Mouse (Mus musculus): ENCODE measurements around the gene Mterf1b. TPM values are rescaled to one million over a fixed set of nuclear protein-coding genes. Genes with fewer than 3 reads are reported as not detected.
"Not testable (repeated sequence)": the region's sequence is repeated elsewhere in the genome, so short reads cannot be mapped to it uniquely, and the experiment has no call there.

Gene Mterf1b
- 2.9 and 3.8 TPM in 2 replicates for polyA plus RNA-seq (2014; fragmentation: Nextera tagmentation; extraction: Ambion mirVana)

- H3K27me3 ChIP-seq (ENCODE audit: control insufficient read depth, insufficient read depth, low read length); H3K36me3 ChIP-seq (ENCODE audit: control insufficient read depth, insufficient read depth, low read length); H3K4me1 ChIP-seq (ENCODE audit: control insufficient read depth, insufficient read depth, low read length); H3K9me3 ChIP-seq (ENCODE audit: control insufficient read depth, low read length); H3K27ac ChIP-seq (ENCODE audit: low read depth, low read length): not testable (repeated sequence)
- peak within 1 kb of the TSS; percentile 22 for H3K4me3 ChIP-seq (ENCODE audit: low read depth, low read length)
- H3K9ac ChIP-seq (ENCODE audit: low read length), result peak within 1 kb of the TSS; percentile 36; the same call in 1 of the 2 replicates
- WGBS, result 64% methylated on average over 11 of the region's 37 CpGs
- H3K4me2 ChIP-seq, result peak within 1 kb of the TSS; percentile 52
- ATAC-seq (ENCODE audit: low FRiP score), result peak; percentile 99
- DNase-seq (ENCODE audit: low spot score, missing footprints), result peak; percentile 87
Measured at GRCm38 (mm10) chr5:4191671-4192480, at the start of gene Mterf1b. TSS of gene Mterf1b (plus strand) at chr5:4192367.

- not testable (repeated sequence) for ATAC-seq (ENCODE audit: low FRiP score); H3K9me3 ChIP-seq (ENCODE audit: control insufficient read depth, low read length); H3K36me3 ChIP-seq (ENCODE audit: control insufficient read depth, insufficient read depth, low read length); H3K4me2 ChIP-seq; H3K9ac ChIP-seq (ENCODE audit: low read length); H3K27ac ChIP-seq (ENCODE audit: low read depth, low read length); H3K4me1 ChIP-seq (ENCODE audit: control insufficient read depth, insufficient read depth, low read length); H3K27me3 ChIP-seq (ENCODE audit: control insufficient read depth, insufficient read depth, low read length); H3K4me3 ChIP-seq (ENCODE audit: low read depth, low read length); DNase-seq (ENCODE audit: low spot score, missing footprints)
- WGBS, result 85% methylated on average over 4 of the region's 5 CpGs
Measured at GRCm38 (mm10) chr5:4159418-4160071, 32.6 kb upstream of the Mterf1b start.

DNA sequence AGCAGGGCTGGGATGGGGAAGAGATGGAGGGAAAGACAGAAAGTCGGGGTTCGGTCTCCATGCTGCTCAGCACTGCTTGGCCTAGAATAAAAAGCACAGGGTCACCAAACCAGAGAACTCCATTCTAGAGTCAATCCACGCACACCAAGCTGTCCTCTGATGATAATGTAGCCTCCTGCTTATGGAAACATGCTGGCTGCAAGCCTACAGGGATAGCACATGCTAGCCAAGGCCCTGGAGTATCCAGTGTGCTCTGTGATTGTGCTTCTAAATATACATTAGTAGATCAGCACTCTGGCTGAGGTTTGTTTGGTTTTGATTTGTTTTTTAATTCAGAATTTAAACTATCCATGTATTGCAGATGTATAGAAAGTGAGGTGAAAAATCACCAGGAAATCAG, 30.6 kb upstream of the Mterf1b start:
- ATAC-seq (ENCODE audit: low FRiP score), result no peak
- DNase-seq (ENCODE audit: low spot score, missing footprints), result no peak
- Histone ChIP-seq H3K4me3 (ENCODE audit: low read depth, low read length) (no peak overlapping the region), H3K9ac (ENCODE audit: low read length) (no peak overlapping the region), H3K4me1 (ENCODE audit: control insufficient read depth, insufficient read depth, low read length) (no peaks in the 10 kb centered on the region), H3K27ac (ENCODE audit: low read depth, low read length) (no peak overlapping the region), H3K36me3 (ENCODE audit: control insufficient read depth, insufficient read depth, low read length) (no peaks in the 10 kb centered on the region), H3K9me3 (ENCODE audit: control insufficient read depth, low read length) (no peaks in the 10 kb centered on the region), H3K4me2 (no peak overlapping the region), H3K27me3 (ENCODE audit: control insufficient read depth, insufficient read depth, low read length) (no peaks in the 10 kb centered on the region)
- WGBS, result 83% methylated on average over 3 of the region's 3 CpGs

DNA sequence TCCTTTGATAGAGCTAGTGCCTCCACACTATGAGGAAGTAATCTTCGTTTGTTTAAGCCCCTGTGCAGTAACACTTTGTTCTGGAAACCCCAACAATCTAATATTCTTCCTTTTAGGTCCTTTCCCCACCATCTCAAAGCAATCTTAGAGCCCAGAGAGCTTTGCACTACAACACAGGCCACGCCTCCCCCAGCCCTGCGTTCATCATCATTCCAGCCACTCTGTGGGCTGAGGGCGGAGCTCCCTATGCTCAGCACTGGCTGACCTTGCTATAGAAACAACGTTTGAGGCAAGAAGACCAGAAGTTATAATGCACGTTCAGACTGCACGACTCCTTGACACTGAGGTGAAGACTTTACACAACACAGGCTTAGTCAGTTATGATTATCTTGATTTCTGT, 29.7 kb upstream of the Mterf1b start:
- no peaks in the 10 kb centered on the region for H3K9me3 ChIP-seq (ENCODE audit: control insufficient read depth, low read length)
- no peak overlapping the region for H3K4me2 ChIP-seq
- no peak overlapping the region for H3K4me3 ChIP-seq (ENCODE audit: low read depth, low read length)
- ATAC-seq (ENCODE audit: low FRiP score), result no peak
- H3K27ac ChIP-seq (ENCODE audit: low read depth, low read length), result no peak overlapping the region
- no peaks in the 10 kb centered on the region for H3K4me1 ChIP-seq (ENCODE audit: control insufficient read depth, insufficient read depth, low read length)
- no peaks in the 10 kb centered on the region for H3K36me3 ChIP-seq (ENCODE audit: control insufficient read depth, insufficient read depth, low read length)
- H3K27me3 ChIP-seq (ENCODE audit: control insufficient read depth, insufficient read depth, low read length), result no peaks in the 10 kb centered on the region
- 65% methylated on average over 7 of the region's 7 CpGs for WGBS
- no peak for DNase-seq (ENCODE audit: low spot score, missing footprints)
- no peak overlapping the region for H3K9ac ChIP-seq (ENCODE audit: low read length)

GRCm38 (mm10) chr5:4167813-4168529, 24.2 kb upstream of the Mterf1b start:
- 76% methylated on average over 6 of the region's 6 CpGs for WGBS
- not testable (repeated sequence) for H3K4me1 ChIP-seq (ENCODE audit: control insufficient read depth, insufficient read depth, low read length); H3K9ac ChIP-seq (ENCODE audit: low read length); ATAC-seq (ENCODE audit: low FRiP score); H3K9me3 ChIP-seq (ENCODE audit: control insufficient read depth, low read length); H3K27me3 ChIP-seq (ENCODE audit: control insufficient read depth, insufficient read depth, low read length); H3K4me2 ChIP-seq; DNase-seq (ENCODE audit: low spot score, missing footprints); H3K36me3 ChIP-seq (ENCODE audit: control insufficient read depth, insufficient read depth, low read length); H3K4me3 ChIP-seq (ENCODE audit: low read depth, low read length); H3K27ac ChIP-seq (ENCODE audit: low read depth, low read length)

DNA sequence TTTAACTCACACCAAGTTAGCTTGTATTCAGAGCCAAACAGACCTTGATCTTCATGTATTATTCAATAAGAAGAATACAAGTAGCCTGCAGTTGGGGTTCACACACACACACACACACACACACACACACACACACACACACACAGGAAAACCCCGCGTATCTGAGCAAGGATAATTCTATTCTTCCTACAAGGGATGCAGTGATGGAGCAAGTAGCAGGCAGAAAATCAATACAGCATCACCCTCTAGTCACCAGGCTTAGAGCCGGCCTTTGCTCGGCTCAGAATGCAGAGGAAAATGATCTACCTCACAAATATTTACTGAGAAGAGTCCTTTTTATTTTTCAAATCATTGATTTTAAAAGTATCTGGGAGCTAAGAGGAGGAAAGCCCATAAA, 23.6 kb upstream of the Mterf1b start:
- not testable (repeated sequence) for H3K27ac ChIP-seq (ENCODE audit: low read depth, low read length); H3K4me1 ChIP-seq (ENCODE audit: control insufficient read depth, insufficient read depth, low read length); H3K9me3 ChIP-seq (ENCODE audit: control insufficient read depth, low read length); H3K36me3 ChIP-seq (ENCODE audit: control insufficient read depth, insufficient read depth, low read length); H3K27me3 ChIP-seq (ENCODE audit: control insufficient read depth, insufficient read depth, low read length); H3K4me2 ChIP-seq; DNase-seq (ENCODE audit: low spot score, missing footprints); H3K9ac ChIP-seq (ENCODE audit: low read length); H3K4me3 ChIP-seq (ENCODE audit: low read depth, low read length)
- WGBS, result 69% methylated on average over 4 of the region's 4 CpGs
- 0 out of 2 replicates have a peak, but pooled peaks have one; percentile 24 for ATAC-seq (ENCODE audit: low FRiP score)

DNA sequence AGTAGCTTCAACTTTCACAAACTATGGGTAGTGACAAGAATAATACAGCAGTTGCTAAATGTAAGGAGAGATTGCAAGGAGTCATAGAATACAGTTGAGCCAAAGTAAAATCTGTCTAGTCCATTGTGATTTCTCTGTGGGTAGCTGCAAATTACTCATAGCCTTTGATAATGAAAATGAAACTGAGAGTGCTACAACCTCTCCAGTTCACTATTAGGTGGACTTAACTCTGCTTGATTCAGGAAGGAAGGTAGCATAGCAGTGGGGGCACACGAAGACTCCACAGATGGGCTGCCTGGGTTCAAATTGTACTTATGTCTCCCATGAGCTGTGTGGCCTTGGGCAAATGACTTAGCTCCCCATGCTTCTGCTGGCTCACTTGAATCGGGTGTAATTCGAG, 15.7 kb upstream of the Mterf1b start:
- H3K9me3 ChIP-seq (ENCODE audit: control insufficient read depth, low read length); H3K4me1 ChIP-seq (ENCODE audit: control insufficient read depth, insufficient read depth, low read length); DNase-seq (ENCODE audit: low spot score, missing footprints); H3K9ac ChIP-seq (ENCODE audit: low read length); H3K4me3 ChIP-seq (ENCODE audit: low read depth, low read length); H3K27me3 ChIP-seq (ENCODE audit: control insufficient read depth, insufficient read depth, low read length); H3K4me2 ChIP-seq; H3K27ac ChIP-seq (ENCODE audit: low read depth, low read length); ATAC-seq (ENCODE audit: low FRiP score); H3K36me3 ChIP-seq (ENCODE audit: control insufficient read depth, insufficient read depth, low read length): not testable (repeated sequence)
- WGBS, result 78% methylated on average over 3 of the region's 3 CpGs

DNA sequence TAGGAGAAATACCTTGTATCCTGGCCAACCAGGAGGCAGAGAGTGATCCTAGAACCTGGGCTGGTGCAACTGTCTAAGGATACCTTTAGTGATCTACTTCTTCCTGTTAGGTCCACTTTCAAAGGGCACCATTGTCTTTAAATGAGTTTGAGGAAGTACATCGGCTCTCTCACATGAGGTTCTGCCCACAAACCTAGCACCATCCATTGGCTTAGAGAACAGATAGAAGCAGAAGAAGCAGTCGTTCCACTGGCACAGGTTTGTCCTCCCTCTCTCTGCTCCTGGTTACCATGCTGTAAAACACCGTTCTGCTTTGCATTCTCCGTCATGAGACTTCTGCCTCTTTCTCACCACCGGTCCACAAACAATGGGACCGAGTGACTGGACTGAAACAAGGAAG, 12.8 kb upstream of the Mterf1b start:
- Histone ChIP-seq H3K4me1 (ENCODE audit: control insufficient read depth, insufficient read depth, low read length) (no peaks in the 10 kb centered on the region), H3K27ac (ENCODE audit: low read depth, low read length) (no peak overlapping the region), H3K9me3 (ENCODE audit: control insufficient read depth, low read length) (no peaks in the 10 kb centered on the region), H3K27me3 (ENCODE audit: control insufficient read depth, insufficient read depth, low read length) (no peaks in the 10 kb centered on the region), H3K9ac (ENCODE audit: low read length) (no peak overlapping the region), H3K36me3 (ENCODE audit: control insufficient read depth, insufficient read depth, low read length) (no peaks in the 10 kb centered on the region), H3K4me2 (no peak overlapping the region), H3K4me3 (ENCODE audit: low read depth, low read length) (no peak overlapping the region)
- 85% methylated on average over 6 of the region's 6 CpGs for WGBS
- DNase-seq (ENCODE audit: low spot score, missing footprints) (no peak), ATAC-seq (ENCODE audit: low FRiP score) (no peak)

DNA sequence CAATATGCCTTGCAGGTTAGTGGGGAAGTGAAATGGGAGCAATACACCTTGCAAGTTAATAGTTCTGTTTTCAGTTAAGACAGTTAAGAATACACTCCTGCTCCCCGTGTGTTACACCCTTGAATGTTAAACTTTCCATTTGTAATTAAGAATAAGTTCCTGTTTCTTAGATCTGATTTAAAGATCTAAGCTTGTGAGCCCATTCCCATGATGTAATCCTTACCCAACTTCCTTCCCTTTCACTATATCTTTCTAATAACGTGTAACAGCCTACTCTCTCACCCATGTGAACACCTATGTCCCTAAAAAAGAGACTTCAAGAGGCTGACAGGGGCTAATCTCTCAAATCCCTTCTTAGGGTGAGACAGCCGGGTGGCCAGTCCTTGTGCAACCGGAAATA, 5.4 kb upstream of the Mterf1b start:
- Histone ChIP-seq H3K4me3 (ENCODE audit: low read depth, low read length) (no peak overlapping the region), H3K36me3 (ENCODE audit: control insufficient read depth, insufficient read depth, low read length) (no peaks in the 10 kb centered on the region), H3K9ac (ENCODE audit: low read length) (no peak overlapping the region), H3K4me1 (ENCODE audit: control insufficient read depth, insufficient read depth, low read length) (no peaks in the 10 kb centered on the region), H3K4me2 (no peak overlapping the region), H3K27ac (ENCODE audit: low read depth, low read length) (no peak overlapping the region), H3K27me3 (ENCODE audit: control insufficient read depth, insufficient read depth, low read length) (no peaks in the 10 kb centered on the region), H3K9me3 (ENCODE audit: control insufficient read depth, low read length) (peaks cover 3% of the 10 kb centered on the region; the same call in 1 of the 2 replicates)
- DNase-seq (ENCODE audit: low spot score, missing footprints), result no peak
- 68% methylated on average over 4 of the region's 4 CpGs for WGBS
- no peak for ATAC-seq (ENCODE audit: low FRiP score)
